Mouse (Mus musculus) cerebellum, adult 2 months (tissue): ENCODE results near the gene Kcnt2.

Source experiments
- CTCF ChIP-seq: fragments of 200-500 bp; IDR thresholded peaks from 2 replicates; pipeline ENCODE4 v1.5.1; 2011; ENCODE audit warnings: low read depth, mild to moderate bottlenecking, control low read depth, low read length, moderate library complexity, borderline replicate concordance; ENCODE audit not compliant: insufficient read depth
- POLR2A ChIP-seq: fragments of 200-500 bp; IDR thresholded peaks from 2 replicates; pipeline ENCODE4 v1.6.1; 2011; ENCODE audit warnings: low read length, control low read depth, borderline replicate concordance; ENCODE audit not compliant: insufficient read depth

DNA sequence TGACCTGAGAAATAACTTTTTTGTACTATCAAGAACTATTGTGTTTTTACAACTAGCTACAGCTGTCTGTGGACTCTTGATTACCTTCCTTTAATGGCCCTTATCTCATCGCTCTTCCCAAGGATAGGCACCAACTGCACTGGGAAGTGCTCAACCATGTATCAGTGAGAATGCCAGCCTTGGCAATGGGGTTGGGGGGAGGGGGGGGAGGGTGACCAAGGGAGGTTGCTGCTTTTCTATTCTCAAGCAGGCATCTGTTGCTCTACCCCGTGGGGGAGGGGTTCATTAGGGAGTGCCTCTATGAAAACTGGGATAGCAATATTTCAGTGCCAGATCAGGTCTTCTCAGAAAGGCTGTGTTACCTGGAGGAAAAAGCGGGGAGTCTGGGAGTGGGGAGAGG lies 342.3 kb downstream of the Kcnt2 start:
- TF ChIP-seq POLR2A (no peak), CTCF (no peak)
